Mouse (Mus musculus) thymus, adult 2 months (tissue): Measurements from ENCODE around the gene Nrp2. TPM values are rescaled to one million over a fixed set of nuclear protein-coding genes. Genes with fewer than 3 reads are reported as not detected.

Experiments used
- DNase-seq: peaks from one replicate; pipeline ENCODE4 v3.0.0; 2021
- H3K27ac ChIP-seq: fragments of 200-500 bp; 2 replicates; pipeline ENCODE4 v1.5.1; 2012; ENCODE audit warnings: low read length, control low read depth; ENCODE audit not compliant: control insufficient read depth, insufficient read depth
- H3K27me3 ChIP-seq: fragments of 200-500 bp; 2 replicates; pipeline ENCODE4 v1.6.1; 2012; ENCODE audit warnings: mild to moderate bottlenecking, low read length, moderate library complexity, mixed read lengths; ENCODE audit not compliant: control insufficient read depth, insufficient read depth
- H3K36me3 ChIP-seq: fragments of 200-500 bp; 2 replicates; pipeline ENCODE4 v1.6.1; 2012; ENCODE audit warnings: mild to moderate bottlenecking, low read length, moderate library complexity; ENCODE audit not compliant: control insufficient read depth, insufficient read depth
- H3K4me1 ChIP-seq: fragments of 200-500 bp; replicated peaks from 2 replicates; pipeline ENCODE4 v1.6.1; 2012; ENCODE audit warnings: low read length; ENCODE audit not compliant: control insufficient read depth, insufficient read depth
- H3K4me3 ChIP-seq: fragments of 200-500 bp; 2 replicates; pipeline ENCODE4 v1.5.1; 2012; ENCODE audit warnings: mild to moderate bottlenecking, low read length, control low read depth, moderate library complexity; ENCODE audit not compliant: control insufficient read depth, insufficient read depth
- CTCF ChIP-seq: fragments of 200-500 bp; IDR thresholded peaks from 2 replicates; pipeline ENCODE4 v1.5.1; 2012; ENCODE audit warnings: mild to moderate bottlenecking, control low read depth, low read length, moderate library complexity, borderline replicate concordance; ENCODE audit not compliant: control insufficient read depth, poor library complexity, insufficient read depth; ENCODE audit errors: extremely low read depth
- POLR2A ChIP-seq: fragments of 200-500 bp; IDR thresholded peaks from 2 replicates; pipeline ENCODE4 v1.6.1; 2012; ENCODE audit warnings: mild to moderate bottlenecking, low read length, control low read depth, moderate library complexity; ENCODE audit not compliant: control insufficient read depth, poor library complexity, insufficient read depth; ENCODE audit errors: extremely low read depth
- WGBS: fragments of 180-500 bp; shearing (Covaris S2); methylation state at CpG from one replicate; pipeline ENCODE4 v1.1.7; 2018; 5-methylcytosine and 5-hydroxymethylcytosine counted together
- polyA plus RNA-seq: library from polyadenylated mRNA; depleted of rRNA; stranded (reverse); fragments of >200 nt; gene quantifications from 2 replicates; pipeline ENCODE4 v1.2.3, GENCODE M21; 2012

The Nrp2 gene
- polyA plus RNA-seq, 1 experiment = 5.7 TPM

GRCm38 (mm10) chr1:62679466-62679865, 23.6 kb upstream of the Nrp2 start:
- TF ChIP-seq CTCF (no peak), POLR2A (no peak)
- no peak for DNase-seq
- Histone ChIP-seq H3K4me3 (no peak overlapping the region), H3K27ac (no peak overlapping the region), H3K4me1 (no peaks in the 10 kb centered on the region), H3K36me3 (no peaks in the 10 kb centered on the region), H3K27me3 (no peaks in the 10 kb centered on the region)
- 43% methylated on average over 2 of the region's 2 CpGs for WGBS

- no peak for DNase-seq
- Histone ChIP-seq H3K27ac (no peak overlapping the region), H3K4me1 (no peaks in the 10 kb centered on the region), H3K4me3 (no peak overlapping the region), H3K36me3 (no peaks in the 10 kb centered on the region), H3K27me3 (no peaks in the 10 kb centered on the region)
- TF ChIP-seq CTCF = no peak
- 87% methylated on average over 21 of the region's 21 CpGs for WGBS
Measured at GRCm38 (mm10) chr1:62682456-62683385, 20.4 kb upstream of the Nrp2 start.

GRCm38 (mm10) chr1:62683498-62683897, 19.6 kb upstream of the Nrp2 start:
- Histone ChIP-seq H3K4me1 (no peaks in the 10 kb centered on the region), H3K27me3 (no peaks in the 10 kb centered on the region), H3K36me3 (no peaks in the 10 kb centered on the region), H3K4me3 (no peak overlapping the region), H3K27ac (no peak overlapping the region)
- TF ChIP-seq POLR2A (no peak), CTCF (no peak)
- 98% methylated on average over 2 of the region's 2 CpGs for WGBS
- DNase-seq = no peak

- WGBS = 93% methylated on average over 8 of the region's 8 CpGs
- Histone ChIP-seq H3K36me3 (no peaks in the 10 kb centered on the region), H3K4me1 (no peaks in the 10 kb centered on the region), H3K27ac (no peak overlapping the region), H3K4me3 (no peak overlapping the region), H3K27me3 (no peaks in the 10 kb centered on the region)
- no peak for TF ChIP-seq CTCF
- no peak for TF ChIP-seq POLR2A
- no peak for DNase-seq
Measured at GRCm38 (mm10) chr1:62687511-62687910, 15.6 kb upstream of the Nrp2 start.

- H3K27me3 ChIP-seq = no peaks in the 10 kb centered on the region
- no peak overlapping the region for H3K27ac ChIP-seq
- no peak for DNase-seq
- H3K36me3 ChIP-seq = no peaks in the 10 kb centered on the region
- WGBS = 49% methylated on average over 6 of the region's 6 CpGs
- no peak overlapping the region for H3K4me3 ChIP-seq
- TF ChIP-seq CTCF (no peak), POLR2A (no peak)
- H3K4me1 ChIP-seq = no peaks in the 10 kb centered on the region
Measured at GRCm38 (mm10) chr1:62691175-62691574, 11.9 kb upstream of the Nrp2 start.

- DNase-seq = no peak
- TF ChIP-seq POLR2A (no peak), CTCF (no peak)
- Histone ChIP-seq H3K36me3 (no peaks in the 10 kb centered on the region), H3K27ac (no peak overlapping the region), H3K27me3 (no peaks in the 10 kb centered on the region), H3K4me1 (no peaks in the 10 kb centered on the region), H3K4me3 (no peak overlapping the region)
- 51% methylated on average over 6 of the region's 6 CpGs for WGBS
Measured at GRCm38 (mm10) chr1:62696312-62696982, 6.6 kb upstream of the Nrp2 start.
